Mouse (Mus musculus): ENCODE measurements around the gene Alyref. TPM values are rescaled to one million over a fixed set of nuclear protein-coding genes. Genes with fewer than 3 reads are reported as not detected.
A peak's percentile ranks its signal among the peaks of the same experiment; 100 is the strongest.
"Not testable (repeated sequence)": the region's sequence is repeated elsewhere in the genome, so short reads cannot be mapped to it uniquely, and the experiment has no call there.

Alyref gene
- polyA plus RNA-seq, 1 experiment from 2014 or later, result 372 TPM

DNA sequence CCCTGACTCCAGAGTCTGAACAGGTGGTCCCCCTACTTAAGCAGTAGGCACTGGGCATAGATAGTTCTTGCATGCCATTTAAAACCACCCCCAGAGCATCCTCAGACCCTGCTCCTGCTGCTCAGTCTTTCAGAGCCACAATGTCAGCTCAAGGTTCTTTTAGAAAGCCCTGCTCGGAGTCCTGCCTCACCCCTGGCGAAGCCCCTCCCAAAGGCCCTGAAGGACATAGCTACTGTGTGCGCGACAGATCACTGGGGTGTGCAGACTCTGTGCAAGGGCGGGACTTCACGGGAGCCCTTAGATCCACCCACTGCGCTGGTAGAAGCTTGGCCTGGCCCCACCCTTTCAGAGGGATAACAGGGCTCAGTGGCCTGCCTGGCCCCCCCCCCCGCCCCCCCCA is 11.1 kb upstream of the Alyref start:
- Histone ChIP-seq H3K27ac (replicated peaks) (no peak overlapping the region), H3K9me3 (no peaks in the 10 kb centered on the region), H3K4me2 (replicated peaks) (no peak overlapping the region), H3K27me3 (peaks cover 5% of the 10 kb centered on the region; the same call in 1 of the 2 replicates), H3K4me3 (no peak overlapping the region), H3K9ac (replicated peaks) (no peak overlapping the region), H3K36me3 (peaks cover 54% of the 10 kb centered on the region), H3K4me1 (peaks cover 8% of the 10 kb centered on the region)
- WGBS, result 30% methylated on average over 8 of the region's 8 CpGs
- ATAC-seq (replicated peaks), result 0 out of 2 replicates have a peak, but pooled peaks have one; percentile 23

DNA sequence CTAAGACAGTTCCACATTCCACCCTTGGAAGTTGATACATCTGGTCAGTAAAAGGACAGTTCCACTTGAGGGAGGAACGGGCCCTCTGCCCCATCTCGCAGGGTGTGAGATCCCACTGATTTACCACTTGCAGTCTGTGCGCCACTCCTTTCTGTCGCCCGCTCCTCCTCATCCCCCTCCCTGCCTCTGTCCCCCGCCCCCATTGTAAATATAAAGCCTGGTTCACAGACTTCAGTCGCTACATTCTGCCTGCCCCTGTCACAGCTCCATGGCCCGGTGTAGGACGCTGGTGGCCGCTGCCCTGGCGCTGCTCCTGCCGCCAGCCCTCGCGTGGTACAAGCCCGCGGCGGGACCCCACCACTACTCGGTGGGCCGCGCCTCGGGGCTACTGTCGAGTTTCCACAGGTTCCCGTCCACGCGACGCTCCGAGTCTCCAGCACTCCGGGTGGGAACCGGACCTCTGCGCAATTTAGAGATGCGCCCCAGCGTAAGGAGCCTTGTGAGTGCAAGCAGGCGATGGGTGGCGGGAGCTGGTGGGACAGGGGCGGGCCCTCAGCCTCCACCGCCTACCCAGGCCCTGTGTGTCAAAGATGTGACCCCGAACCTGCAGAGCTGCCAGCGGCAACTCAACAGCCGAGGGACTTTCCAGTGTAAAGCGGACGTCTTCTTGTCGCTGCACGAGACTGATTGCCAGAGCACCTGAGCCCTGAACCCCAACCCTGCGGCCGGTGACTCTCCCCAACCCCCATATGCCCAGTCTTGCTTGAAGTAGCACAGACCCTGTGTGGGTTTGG is 10.3 kb upstream of the Alyref start, which contains the start of gene Npb:
Gene Npb (plus strand): TSS at position 237 of the 794 bp plus-strand sequence.
- WGBS, result 6% methylated on average over 45 of the region's 45 CpGs

DNA sequence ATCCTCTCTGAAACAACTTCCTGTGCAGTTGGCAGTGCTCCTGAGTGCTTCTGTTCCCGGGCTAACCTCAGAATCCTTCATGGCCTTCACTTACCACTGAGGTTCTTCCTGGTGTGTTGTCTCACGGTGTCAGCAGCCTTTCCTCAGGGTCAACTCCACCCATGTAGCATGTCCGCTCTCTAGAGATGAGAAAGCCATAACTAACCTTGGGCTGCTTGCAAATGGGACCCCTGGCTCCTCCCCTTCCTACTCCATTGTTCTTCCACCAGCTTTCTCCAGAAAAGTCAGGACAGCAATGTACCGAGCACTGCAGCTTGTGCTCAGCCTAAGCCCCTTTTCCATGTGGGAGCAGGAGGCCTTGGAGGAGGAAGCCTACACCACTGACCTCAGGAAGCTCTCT is 8.6 kb upstream of the Alyref start:
- H3K9me3 ChIP-seq, result no peaks in the 10 kb centered on the region
- H3K36me3 ChIP-seq, result peaks cover 62% of the 10 kb centered on the region
- WGBS, result 80% methylated on average over 4 of the region's 4 CpGs
- H3K27ac ChIP-seq (replicated peaks), result no peak overlapping the region
- peaks cover 5% of the 10 kb centered on the region; the same call in 1 of the 2 replicates for H3K27me3 ChIP-seq
- ATAC-seq (replicated peaks), result no peak
- no peak overlapping the region for H3K9ac ChIP-seq (replicated peaks)
- peaks cover 8% of the 10 kb centered on the region for H3K4me1 ChIP-seq
- H3K4me3 ChIP-seq, result no peak overlapping the region
- no peak overlapping the region for H3K4me2 ChIP-seq (replicated peaks)

More for the DNA sequence above, 10.3 kb upstream of the Alyref start, which contains the start of gene Npb:
- ATAC-seq (replicated peaks), result no peak
- peak within 1 kb of the TSS; percentile 27 for H3K4me2 ChIP-seq (replicated peaks)
- peak within 1 kb of the TSS; percentile 4; the same call in 1 of the 2 replicates for H3K9ac ChIP-seq (replicated peaks)
- peak within 1 kb of the TSS; percentile 10; the same call in 1 of the 2 replicates for H3K4me3 ChIP-seq
- H3K36me3 ChIP-seq, result peaks cover 59% of the 10 kb centered on the region
- H3K27ac ChIP-seq (replicated peaks), result no peak within 1 kb of the TSS
- no peaks in the 10 kb centered on the region for H3K9me3 ChIP-seq
- H3K27me3 ChIP-seq, result peaks cover 5% of the 10 kb centered on the region; the same call in 1 of the 2 replicates
- peaks cover 8% of the 10 kb centered on the region for H3K4me1 ChIP-seq

DNA sequence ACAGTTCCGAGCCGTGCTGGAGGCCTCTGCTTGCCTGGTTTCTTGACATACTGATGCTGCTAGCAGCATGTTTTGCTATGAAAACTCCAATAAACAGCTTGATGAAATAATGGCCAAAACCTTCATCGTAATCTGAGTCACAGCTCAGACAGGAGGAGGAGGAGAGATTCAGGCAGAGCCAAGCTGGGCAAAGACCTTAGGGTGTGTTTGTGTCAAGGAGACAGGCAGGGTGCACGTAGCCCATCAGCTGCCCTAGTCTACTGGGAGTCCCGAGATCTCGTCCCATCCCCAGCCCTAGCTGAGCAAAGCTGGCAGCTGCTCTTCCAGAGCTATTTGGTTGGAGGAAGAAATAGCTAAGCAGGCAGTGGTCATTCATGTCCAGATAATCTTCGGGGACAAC is 7.5 kb upstream of the Alyref start:
- H3K27ac ChIP-seq (replicated peaks), result no peak overlapping the region
- peaks cover 54% of the 10 kb centered on the region for H3K36me3 ChIP-seq
- no peaks in the 10 kb centered on the region for H3K9me3 ChIP-seq
- 90% methylated on average over 7 of the region's 7 CpGs for WGBS
- no peak overlapping the region for H3K4me3 ChIP-seq
- ATAC-seq (replicated peaks), result no peak
- peaks cover 8% of the 10 kb centered on the region for H3K4me1 ChIP-seq
- H3K4me2 ChIP-seq (replicated peaks), result no peak overlapping the region
- peaks cover 5% of the 10 kb centered on the region; the same call in 1 of the 2 replicates for H3K27me3 ChIP-seq
- H3K9ac ChIP-seq (replicated peaks), result no peak overlapping the region

DNA sequence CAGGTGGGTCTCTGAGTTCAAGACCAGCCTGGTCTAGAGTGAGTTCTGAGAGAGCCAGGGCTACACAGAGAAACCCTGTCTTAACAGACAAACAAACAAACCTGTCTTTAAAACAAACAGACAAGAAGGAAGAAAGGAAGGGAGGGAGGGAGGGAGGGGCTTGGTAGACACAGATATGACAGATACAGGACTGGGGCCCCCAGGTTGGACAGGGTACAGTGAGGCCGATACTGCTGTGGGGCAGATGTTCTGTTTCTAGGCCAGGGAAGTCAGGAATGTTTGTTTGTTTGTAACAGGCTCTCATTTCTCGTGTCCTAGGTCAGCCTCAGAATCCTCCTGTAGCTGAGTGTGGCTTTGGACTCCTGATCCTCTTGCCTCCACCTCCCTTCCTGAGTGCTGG is 5.4 kb upstream of the Alyref start:
- Histone ChIP-seq H3K36me3 (peaks cover 46% of the 10 kb centered on the region), H3K4me3 (no peak overlapping the region), H3K9ac (replicated peaks) (no peak overlapping the region), H3K27me3 (peaks cover 3% of the 10 kb centered on the region; the same call in 1 of the 2 replicates), H3K9me3 (no peaks in the 10 kb centered on the region), H3K27ac (replicated peaks) (no peak overlapping the region), H3K4me2 (replicated peaks) (no peak overlapping the region), H3K4me1 (peaks cover 18% of the 10 kb centered on the region)
- ATAC-seq (replicated peaks), result no peak
- 84% methylated on average over 2 of the region's 2 CpGs for WGBS

DNA sequence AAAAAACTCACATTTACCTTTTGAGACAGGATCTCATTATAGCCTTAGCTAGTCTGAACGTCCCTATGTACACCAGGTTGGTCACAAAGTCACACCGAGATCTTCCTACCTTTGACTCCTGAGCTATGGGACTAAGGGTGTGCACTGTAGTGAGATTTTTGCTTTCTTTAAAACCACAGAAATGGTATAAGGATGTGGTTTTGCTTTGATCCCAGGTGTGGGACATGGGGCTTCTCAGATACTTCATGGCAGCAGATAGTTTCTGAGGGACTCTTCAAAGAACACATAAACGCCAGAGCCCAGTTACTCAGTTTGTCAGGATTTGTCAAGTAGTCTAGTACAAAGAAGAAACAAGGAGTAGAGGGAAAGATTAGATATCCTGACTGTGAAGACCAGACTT is 2.6 kb upstream of the Alyref start:
- H3K27me3 ChIP-seq, result no peaks in the 10 kb centered on the region
- H3K4me1 ChIP-seq, result peaks cover 31% of the 10 kb centered on the region
- ATAC-seq (replicated peaks), result no peak
- WGBS, result 98% methylated on average over 3 of the region's 3 CpGs
- no peaks in the 10 kb centered on the region for H3K9me3 ChIP-seq
- peaks cover 42% of the 10 kb centered on the region for H3K36me3 ChIP-seq
- H3K27ac ChIP-seq (replicated peaks), result no peak overlapping the region
- H3K4me3 ChIP-seq, result no peak overlapping the region
- no peak overlapping the region for H3K9ac ChIP-seq (replicated peaks)
- H3K4me2 ChIP-seq (replicated peaks), result no peak overlapping the region

DNA sequence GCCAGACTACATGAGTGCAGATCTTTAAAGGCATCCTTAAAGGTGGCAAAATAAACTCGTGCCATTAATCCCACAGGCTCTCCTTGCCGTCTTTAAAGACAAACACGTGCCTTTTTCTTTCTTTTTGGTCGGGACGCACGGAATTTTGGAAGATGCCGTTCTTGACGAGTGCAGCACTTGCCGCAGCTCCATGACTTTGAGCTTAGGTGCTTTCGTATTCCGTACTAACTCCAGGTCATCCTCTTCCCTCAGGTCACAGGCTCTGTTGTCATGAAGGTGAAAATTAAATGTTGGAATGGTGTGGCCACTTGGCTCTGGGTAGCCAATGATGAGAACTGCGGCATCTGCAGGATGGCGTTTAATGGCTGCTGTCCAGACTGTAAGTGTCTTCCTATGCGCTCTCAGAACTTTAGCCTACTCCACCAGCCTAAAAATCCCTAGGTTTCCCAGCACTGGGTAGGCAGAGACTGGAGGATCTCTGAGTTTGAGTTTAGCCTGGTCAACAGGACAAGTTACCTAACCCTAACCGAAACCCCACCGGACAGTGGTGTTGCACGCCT is 905 bp upstream of the Alyref start:
- peak overlapping the region; percentile 99 for H3K4me3 ChIP-seq
- peak overlapping the region; percentile 90 for H3K27ac ChIP-seq (replicated peaks)
- H3K9ac ChIP-seq (replicated peaks), result peak overlapping the region; percentile 60
- H3K4me1 ChIP-seq, result peaks cover 31% of the 10 kb centered on the region
- H3K27me3 ChIP-seq, result no peaks in the 10 kb centered on the region
- peak; percentile 10; the same call in 1 of the 2 replicates for ATAC-seq (replicated peaks)
- H3K9me3 ChIP-seq, result no peaks in the 10 kb centered on the region
- H3K36me3 ChIP-seq, result peaks cover 43% of the 10 kb centered on the region
- H3K4me2 ChIP-seq (replicated peaks), result peak overlapping the region; percentile 87
- 48% methylated on average over 17 of the region's 17 CpGs for WGBS

DNA sequence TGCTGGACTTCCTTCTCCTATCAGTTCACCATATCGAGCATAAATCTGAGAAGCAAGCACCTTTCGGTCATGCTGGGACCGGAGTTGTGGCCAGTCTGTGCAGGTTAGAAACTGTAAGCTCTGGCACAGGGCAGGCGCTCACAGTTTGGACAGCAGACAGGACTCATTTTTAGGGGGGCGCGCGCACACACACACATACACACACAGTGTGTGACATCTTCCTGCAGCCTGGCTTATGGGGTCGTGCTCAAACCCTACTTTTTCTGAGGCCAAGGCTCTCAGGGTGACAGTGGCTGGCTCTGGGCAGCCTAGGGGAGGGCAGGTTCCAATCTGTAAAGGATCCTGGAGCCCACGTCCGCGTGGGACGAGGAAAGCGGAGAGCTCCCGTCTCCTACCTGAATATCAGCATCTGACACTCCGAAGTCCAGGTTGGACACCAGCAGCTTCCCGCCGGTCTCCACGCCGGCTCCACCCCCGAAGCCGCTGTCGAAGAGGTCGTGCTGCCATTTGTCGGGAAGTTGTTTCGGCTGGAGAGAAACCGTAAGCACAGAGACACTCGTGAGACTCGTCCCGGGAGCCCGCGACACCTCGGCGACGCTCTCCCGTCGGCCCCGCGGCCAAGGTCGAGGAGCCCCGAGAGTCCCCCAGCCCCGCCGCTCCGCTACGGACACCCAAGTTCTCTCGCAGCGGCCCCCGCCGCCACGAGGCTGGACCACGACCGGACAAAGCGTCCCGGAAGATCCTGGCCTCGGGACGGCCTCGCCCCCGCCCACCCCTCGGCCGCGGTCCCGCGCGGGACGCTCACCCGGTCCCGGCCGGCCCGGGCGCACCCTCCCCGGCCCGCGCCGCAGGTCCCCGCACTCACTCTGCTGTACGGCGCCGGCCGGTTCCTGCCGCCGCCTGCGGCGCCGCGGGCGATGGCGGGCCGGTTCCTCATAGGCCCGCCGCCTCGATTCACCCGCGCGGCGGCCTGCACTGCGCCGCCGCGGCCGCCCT is 627 bp downstream of the Alyref start:
- Histone ChIP-seq H3K9me3 (no peaks in the 10 kb centered on the region), H3K27me3 (no peaks in the 10 kb centered on the region), H3K4me2 (replicated peaks) (peak overlapping the region; percentile 87), H3K4me1 (peaks cover 31% of the 10 kb centered on the region), H3K4me3 (peak overlapping the region; percentile 99), H3K36me3 (peaks cover 45% of the 10 kb centered on the region), H3K27ac (replicated peaks) (peak overlapping the region; percentile 90), H3K9ac (replicated peaks) (peak overlapping the region; percentile 98)
- WGBS, result 3% methylated on average over 93 of the region's 99 CpGs
- ATAC-seq (replicated peaks), result peak; percentile 67

DNA sequence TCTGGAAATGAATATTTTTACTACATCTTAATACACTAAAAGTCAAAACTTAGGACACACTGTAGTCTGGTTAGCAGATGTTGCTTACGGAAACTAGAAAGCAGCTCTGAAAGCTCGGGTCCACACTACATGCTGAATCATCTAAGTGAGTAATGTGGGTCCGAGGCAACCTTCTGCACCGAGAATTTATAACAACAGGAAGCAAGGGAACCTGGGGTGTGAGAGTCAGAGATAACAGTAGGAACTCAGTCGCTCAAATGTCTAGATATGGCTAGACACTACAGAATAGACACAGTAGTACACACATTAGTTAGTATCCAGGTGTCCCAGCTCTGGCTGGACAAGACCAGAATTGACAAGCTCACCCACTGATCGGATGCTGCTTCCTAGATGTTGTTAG is 9.6 kb downstream of the Alyref start:
- peaks cover 90% of the 10 kb centered on the region for H3K36me3 ChIP-seq

DNA sequence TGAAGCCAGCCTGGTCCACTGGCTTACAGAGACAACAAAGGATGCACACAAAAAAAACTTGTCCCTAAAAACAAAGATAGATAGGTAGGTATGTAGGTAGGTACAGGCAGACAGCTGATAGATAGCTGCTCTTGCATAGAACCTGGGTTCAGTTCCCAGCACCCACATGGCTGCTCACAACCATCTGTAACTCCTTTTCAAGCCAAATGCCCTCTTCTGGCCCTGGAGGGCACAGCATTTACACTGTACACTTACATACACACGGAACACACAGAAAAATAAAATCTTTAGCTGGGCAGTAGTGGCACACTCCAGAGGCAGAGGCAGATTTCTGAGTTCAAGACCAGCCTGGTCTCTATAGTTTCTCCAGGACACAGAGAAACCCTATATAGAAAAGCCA is 14.2 kb downstream of the Alyref start:
- Histone ChIP-seq H3K9me3 (no peaks in the 10 kb centered on the region), H3K27ac (replicated peaks) (no peak overlapping the region), H3K4me3 (no peak overlapping the region), H3K4me2 (replicated peaks) (no peak overlapping the region), H3K4me1 (peaks cover 28% of the 10 kb centered on the region), H3K27me3 (no peaks in the 10 kb centered on the region), H3K9ac (replicated peaks) (no peak overlapping the region), H3K36me3 (peaks cover 54% of the 10 kb centered on the region)
- 97% methylated on average over 1 of the region's 1 CpGs for WGBS
- ATAC-seq (replicated peaks), result no peak

More for the DNA sequence above, 9.6 kb downstream of the Alyref start:
- ATAC-seq (replicated peaks), result no peak
- Histone ChIP-seq H3K27me3 (no peaks in the 10 kb centered on the region), H3K4me1 (no peaks in the 10 kb centered on the region), H3K9me3 (no peaks in the 10 kb centered on the region), H3K27ac (replicated peaks) (no peak overlapping the region), H3K4me3 (no peak overlapping the region), H3K9ac (replicated peaks) (no peak overlapping the region), H3K4me2 (replicated peaks) (no peak overlapping the region)
- WGBS, result 97% methylated on average over 6 of the region's 6 CpGs

DNA sequence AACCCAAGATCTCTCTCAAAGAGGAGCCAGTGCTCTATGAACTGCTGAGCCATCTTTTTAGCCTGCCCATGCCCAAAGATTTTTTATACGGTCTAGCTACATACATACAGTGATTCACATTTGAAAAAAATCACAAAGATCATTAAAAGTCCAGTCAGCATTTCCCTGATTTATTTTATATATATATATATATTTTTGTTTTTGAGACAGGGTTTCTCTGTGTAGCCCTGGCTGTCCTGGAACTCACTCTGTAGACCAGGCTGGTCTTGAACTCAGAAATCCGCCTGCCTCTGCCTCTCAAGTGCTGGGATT is 15.2 kb downstream of the Alyref start:
- H3K36me3 ChIP-seq, result peaks cover 55% of the 10 kb centered on the region
- 92% methylated on average over 2 of the region's 2 CpGs for whole genome bisulfite sequencing
- H3K27ac ChIP-seq (replicated peaks), result not testable (repeated sequence)

More for the DNA sequence above, 15.2 kb downstream of the Alyref start:
- not testable (repeated sequence) for H3K27me3 ChIP-seq; H3K4me3 ChIP-seq; ATAC-seq (replicated peaks); H3K9ac ChIP-seq (replicated peaks); H3K9me3 ChIP-seq; H3K4me2 ChIP-seq (replicated peaks)
- peaks cover 30% of the 10 kb centered on the region for H3K4me1 ChIP-seq
